Mouse (Mus musculus) spleen, adult 2 months (tissue): ENCODE measurements at regions not wholly inside any gene's neighbourhood (a gene's known extent, or its start where the extent isn't known, plus 50 kb on each side); places are given as distances from the start of the nearest gene placed in this dataset.

Source experiments
- DNase-seq, 2 experiments: peaks; one replicate each; pipeline versions ENCODE4 v3.0.0 to v3.0.0-alpha.2; 2012 to 2021; ENCODE audit warnings: low spot score in 2 of 2, low read depth in 1 of 2
- H3K27ac ChIP-seq: fragments of 200-500 bp; 2 replicates; pipeline ENCODE4 v1.5.1; 2012; ENCODE audit warnings: low read length, inconsistent platforms; ENCODE audit not compliant: insufficient read depth
- H3K27me3 ChIP-seq: fragments of 200-500 bp; 2 replicates; pipeline ENCODE4 v1.6.1; 2012; ENCODE audit warnings: mild to moderate bottlenecking, moderate library complexity, low read length, inconsistent platforms; ENCODE audit not compliant: control insufficient read depth, insufficient read depth
- H3K36me3 ChIP-seq: fragments of 200-500 bp; 2 replicates; pipeline ENCODE4 v1.6.1; 2012; ENCODE audit warnings: mild to moderate bottlenecking, low read length, inconsistent platforms; ENCODE audit not compliant: control insufficient read depth, insufficient read depth
- H3K4me1 ChIP-seq: fragments of 200-500 bp; 2 replicates; pipeline ENCODE4 v1.6.1; 2011; ENCODE audit warnings: inconsistent platforms; ENCODE audit not compliant: control insufficient read depth, insufficient read depth, insufficient read length
- H3K4me3 ChIP-seq: fragments of 200-500 bp; 2 replicates; pipeline ENCODE4 v1.5.1; 2011; ENCODE audit warnings: mild to moderate bottlenecking, inconsistent platforms; ENCODE audit not compliant: insufficient read depth, insufficient read length; ENCODE audit errors: extremely low read depth
- CTCF ChIP-seq: fragments of 200-500 bp; IDR thresholded peaks from 2 replicates; pipeline ENCODE4 v1.5.1; 2011; ENCODE audit warnings: mild to moderate bottlenecking, inconsistent platforms; ENCODE audit not compliant: insufficient read depth, insufficient read length, insufficient replicate concordance; ENCODE audit errors: extremely low read depth
- POLR2A ChIP-seq: fragments of 200-500 bp; IDR thresholded peaks from 2 replicates; pipeline ENCODE4 v1.6.1; 2011; ENCODE audit warnings: low read depth, low read length, inconsistent platforms
- WGBS: fragments of 180-500 bp; shearing (Covaris S2); methylation state at CpG from one replicate; pipeline ENCODE4 v1.1.7; 2018; 5-methylcytosine and 5-hydroxymethylcytosine counted together

DNA sequence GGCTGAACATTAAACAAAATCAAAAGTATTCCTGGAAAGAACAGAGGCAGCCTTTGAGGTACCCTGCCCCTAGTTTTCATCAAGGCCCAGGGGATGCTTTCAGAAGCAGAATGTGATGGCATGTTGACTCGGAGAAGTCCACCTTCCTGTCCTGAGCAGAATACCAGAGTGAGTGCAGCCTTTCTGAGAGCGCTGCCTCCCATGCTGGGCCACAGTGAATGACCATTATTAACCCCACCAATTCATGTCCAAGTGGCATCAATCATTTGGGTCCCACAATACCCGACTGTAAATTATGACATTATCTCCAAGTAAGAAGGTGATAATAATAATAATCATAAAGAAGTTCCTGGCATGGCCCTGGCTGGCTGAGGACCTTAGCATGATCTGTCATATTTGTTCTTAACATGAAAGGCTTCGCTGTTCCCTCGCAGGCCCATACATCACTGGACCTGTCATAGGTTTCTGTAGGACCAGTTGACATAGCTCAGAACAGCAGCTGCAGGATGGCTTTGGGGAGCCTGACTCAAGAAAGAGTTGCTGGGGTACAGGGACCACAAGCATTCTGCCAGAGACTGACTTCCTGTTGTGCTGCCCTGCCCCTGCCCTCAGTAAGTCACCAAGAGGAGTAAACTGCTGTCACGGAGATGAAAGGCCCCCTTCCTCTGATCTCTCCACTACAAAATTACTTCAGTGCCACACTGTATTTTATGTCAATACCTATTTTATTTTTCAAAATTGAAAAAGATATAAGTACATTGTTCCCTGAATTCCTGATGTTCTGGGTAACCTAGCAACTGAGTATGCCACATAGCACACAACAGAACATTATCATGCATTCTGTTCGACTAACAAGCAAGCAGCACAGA is 176.6 kb downstream of the Tmem161b start:
- no peak overlapping the region for H3K4me3 ChIP-seq
- H3K4me1 ChIP-seq: no peaks in the 10 kb centered on the region
- H3K36me3 ChIP-seq: no peaks in the 10 kb centered on the region
- 60% methylated on average over 7 of the region's 7 CpGs for WGBS
- no peak for DNase-seq
- TF ChIP-seq CTCF (no peak), POLR2A (no peak)
- no peaks in the 10 kb centered on the region for H3K27me3 ChIP-seq
- no peak overlapping the region for H3K27ac ChIP-seq

GRCm38 (mm10) chr13:84399345-84400170 is 177.5 kb downstream of the Tmem161b start:
- H3K4me1 ChIP-seq: no peaks in the 10 kb centered on the region
- H3K36me3 ChIP-seq: no peaks in the 10 kb centered on the region
- no peak overlapping the region for H3K27ac ChIP-seq
- DNase-seq: no peak
- no peaks in the 10 kb centered on the region for H3K27me3 ChIP-seq
- TF ChIP-seq POLR2A: no peak
- TF ChIP-seq CTCF: no peak
- WGBS: 68% methylated on average over 3 of the region's 3 CpGs
- no peak overlapping the region for H3K4me3 ChIP-seq

DNA sequence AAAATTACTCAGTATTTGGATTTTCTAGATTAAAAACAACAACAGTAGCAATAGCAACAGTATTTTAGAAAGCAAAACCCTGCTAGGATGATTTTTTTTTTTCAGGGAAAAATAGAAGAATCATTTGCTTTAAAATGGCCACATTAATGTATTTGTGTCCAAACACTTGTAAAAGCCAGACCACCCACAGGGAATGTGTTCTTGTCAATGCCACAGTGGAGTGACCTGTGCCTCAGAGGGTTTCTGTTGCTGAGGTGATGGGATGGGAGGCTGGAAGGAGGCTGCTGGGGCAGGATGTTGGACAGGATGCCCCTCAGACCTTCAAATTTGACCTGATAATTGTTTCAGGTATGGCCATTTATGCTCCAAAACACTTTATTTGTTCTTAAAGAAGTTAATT is 178.9 kb downstream of the Tmem161b start:
- H3K4me1 ChIP-seq: no peaks in the 10 kb centered on the region
- H3K27me3 ChIP-seq: no peaks in the 10 kb centered on the region
- TF ChIP-seq POLR2A (no peak), CTCF (no peak)
- no peak overlapping the region for H3K4me3 ChIP-seq
- no peak overlapping the region for H3K27ac ChIP-seq
- DNase-seq: no peak
- H3K36me3 ChIP-seq: no peaks in the 10 kb centered on the region

DNA sequence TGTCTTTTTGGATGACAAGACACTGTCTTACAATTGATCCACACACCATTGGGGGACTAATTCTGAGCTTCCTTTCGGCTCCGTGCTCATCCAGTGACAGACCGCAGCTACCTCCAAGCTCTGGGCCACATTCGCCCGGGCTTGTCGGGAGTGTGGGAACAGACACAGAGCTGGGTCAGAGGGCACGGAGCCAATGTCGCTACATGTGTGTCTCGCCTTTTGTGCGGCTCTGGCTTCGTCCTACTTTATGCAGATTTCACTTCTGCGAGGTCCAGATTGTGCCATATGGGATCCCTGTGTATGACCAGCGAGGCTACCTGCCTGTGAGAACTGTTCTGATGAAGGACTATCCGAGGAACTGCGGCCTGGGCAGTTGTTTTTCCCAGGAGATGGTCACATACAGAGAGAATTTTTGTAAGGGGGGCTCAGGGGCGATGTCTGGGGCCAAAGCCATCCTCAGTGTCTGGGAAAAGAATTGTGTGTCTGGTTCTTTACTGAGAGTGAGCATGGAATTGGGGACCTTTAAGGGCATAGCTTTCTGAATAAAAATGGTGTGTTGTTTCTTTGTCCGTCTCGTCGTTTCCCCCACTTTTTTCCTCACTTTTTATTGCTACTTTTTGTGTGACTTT is 182.6 kb downstream of the Tmem161b start:
- no peaks in the 10 kb centered on the region for H3K4me1 ChIP-seq
- no peak for TF ChIP-seq POLR2A
- no peak for TF ChIP-seq CTCF

DNA sequence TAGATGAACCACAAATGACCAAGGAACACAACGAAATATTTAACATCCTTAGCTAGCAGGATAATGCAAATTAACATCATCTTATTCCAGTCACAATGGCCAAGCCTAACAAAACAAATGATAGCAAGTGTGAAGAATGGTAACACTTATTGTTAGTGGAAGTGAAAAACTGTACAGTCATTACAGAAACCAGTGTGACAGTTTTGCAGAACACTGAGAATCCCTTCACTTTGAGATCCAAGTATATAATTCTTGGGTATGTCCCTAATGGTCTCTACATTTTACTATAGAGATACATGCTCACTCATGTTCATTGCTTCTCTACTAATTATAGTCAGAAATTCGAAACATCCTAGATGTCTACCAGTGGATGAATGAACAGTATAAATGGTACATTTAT is 212.3 kb downstream of the Tmem161b start:
- Histone ChIP-seq H3K4me1 (no peaks in the 10 kb centered on the region), H3K36me3 (no peaks in the 10 kb centered on the region), H3K27me3 (no peaks in the 10 kb centered on the region), H3K4me3 (no peak overlapping the region), H3K27ac (no peak overlapping the region)
- 64% methylated on average over 2 of the region's 2 CpGs for WGBS
- no peak for DNase-seq
- TF ChIP-seq CTCF: no peak
- no peak for TF ChIP-seq POLR2A

More for the DNA sequence above, 182.6 kb downstream of the Tmem161b start:
- no peak overlapping the region for H3K27ac ChIP-seq
- no peaks in the 10 kb centered on the region for H3K36me3 ChIP-seq
- H3K27me3 ChIP-seq: no peaks in the 10 kb centered on the region
- H3K4me3 ChIP-seq: no peak overlapping the region
- no peak for DNase-seq
- WGBS: 84% methylated on average over 19 of the region's 19 CpGs

DNA sequence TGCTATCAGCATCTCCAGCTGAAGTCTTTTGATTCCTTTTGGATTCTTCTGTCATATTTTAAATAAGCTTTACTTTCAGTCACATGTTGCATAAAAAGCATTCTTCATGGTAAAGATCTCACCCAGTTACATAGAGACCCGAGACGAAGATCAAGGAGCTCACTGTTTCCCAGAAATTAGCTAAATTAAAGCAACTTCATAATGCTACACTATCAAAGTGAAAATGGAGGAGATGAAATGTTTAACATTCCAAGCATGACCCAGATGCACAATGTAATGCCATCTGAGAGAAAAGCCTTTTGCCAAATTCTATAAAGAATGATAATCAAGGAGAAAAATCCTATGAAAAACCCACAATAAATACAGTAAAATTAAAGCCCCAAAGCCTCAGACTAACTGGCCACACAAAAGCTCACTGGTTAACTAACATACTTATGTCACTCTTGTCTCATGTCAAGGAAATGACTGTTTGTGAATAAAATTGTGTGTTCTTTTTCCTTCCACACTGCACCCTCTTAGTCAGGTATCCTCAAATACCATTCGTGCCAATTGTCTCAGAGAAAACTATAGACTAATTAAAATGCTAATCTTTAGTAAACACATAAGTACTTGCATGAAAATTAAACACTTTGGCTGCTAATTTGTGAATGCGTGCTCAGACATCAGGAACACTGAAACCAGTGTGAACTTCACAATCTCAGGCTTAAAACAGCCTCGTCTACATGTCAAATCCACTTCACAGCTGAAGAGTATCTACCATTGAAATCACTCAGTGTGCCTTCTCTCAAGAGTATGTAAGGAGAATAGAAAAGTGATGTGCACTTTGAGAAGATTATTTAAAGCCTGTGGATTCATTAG is 215.7 kb downstream of the Tmem161b start:
- no peak for DNase-seq
- WGBS: 78% methylated on average over 5 of the region's 5 CpGs

More for the DNA sequence above, 215.7 kb downstream of the Tmem161b start:
- no peak overlapping the region for H3K4me3 ChIP-seq
- H3K4me1 ChIP-seq: no peaks in the 10 kb centered on the region
- H3K27ac ChIP-seq: no peak overlapping the region
- TF ChIP-seq POLR2A: no peak
- TF ChIP-seq CTCF: no peak
- no peaks in the 10 kb centered on the region for H3K27me3 ChIP-seq
- no peaks in the 10 kb centered on the region for H3K36me3 ChIP-seq
